10 mouse cellular contexts compared by ENCODE assay signal in genomic region chr11:71737106-71737505, GRCm38 (mm10). TPM values are rescaled to one million over a fixed set of nuclear protein-coding genes. Genes with fewer than 3 reads are reported as not detected.
DNase-seq lines count a peak whose midpoint lies in the region; ATAC-seq and TF ChIP-seq lines count a peak whose summit lies in the region.
"Had no signal": no experiment of that assay in that cellular context is flagged by ENCODE, and none has a peak within 500 bp of the region (broad histone marks: within the 10 kb centered on the region; RNA-seq: fewer than 3 reads in every experiment).

No protein-coding gene starts in this region.

- H3K36me3 ChIP-seq in heart, adult 2 months (ENCODE audit: control insufficient read depth, insufficient read depth, low read length): no peaks in the 10 kb centered on the region
- H3K36me3 ChIP-seq: embryonic facial prominence, embryonic 13.5 days; midbrain, embryonic 12.5 days had no signal

- H3K9ac ChIP-seq in heart, adult 2 months (ENCODE audit: low read depth, low read length): no peak overlapping the region
- H3K9ac ChIP-seq: embryonic facial prominence, embryonic 13.5 days; midbrain, embryonic 12.5 days had no signal

- no peaks in the 10 kb centered on the region for H3K79me2 ChIP-seq in heart, adult 2 months (replicated peaks; ENCODE audit: control insufficient read depth, insufficient read depth, low read length)

- peak; percentile 64 for TF ChIP-seq CTCF in heart, adult 2 months (IDR thresholded peaks at IDR 0.05)
- peak; percentile 42; the same call in 1 of the 2 replicates for TF ChIP-seq CTCF in cortical plate, adult 2 months (IDR thresholded peaks at IDR 0.05; ENCODE audit: extremely low read depth, insufficient read depth, low read length)

- H3K27ac ChIP-seq in heart, adult 2 months: no peak overlapping the region
- H3K27ac ChIP-seq in cortical plate, adult 2 months (ENCODE audit: insufficient read depth, low read length): no peak overlapping the region
- H3K27ac ChIP-seq: embryonic facial prominence, embryonic 13.5 days; midbrain, embryonic 12.5 days had no signal

- no peaks in the 10 kb centered on the region; the same call in 1 of the 2 replicates for H3K27me3 ChIP-seq in heart, adult 2 months (ENCODE audit: control insufficient read depth, insufficient read depth, low read length)

- 33% methylated on average over 5 of the region's 5 CpGs for WGBS in heart, adult 2 months

- intact Hi-C loops in heart, adult 2 months (cut with DNase I): no loop called here

- TF ChIP-seq POLR2A in heart, adult 2 months (IDR thresholded peaks at IDR 0.05; ENCODE audit: insufficient read depth, low read depth, low read length): no peak
- no peak for TF ChIP-seq POLR2A in cortical plate, adult 2 months (IDR thresholded peaks at IDR 0.05; ENCODE audit: extremely low read depth, insufficient read depth, low read length)

- no peaks in the 10 kb centered on the region for H3K4me1 ChIP-seq in heart, adult 2 months (ENCODE audit: control insufficient read depth, insufficient read depth, low read length)
- H3K4me1 ChIP-seq in cortical plate, adult 2 months (ENCODE audit: control insufficient read depth, insufficient read depth, low read length): no peaks in the 10 kb centered on the region

- ATAC-seq in monocyte, adult 5-6 weeks (replicated peaks; ENCODE audit: insufficient number of reproducible peaks, low FRiP score, low TSS enrichment, poor library complexity, severe bottlenecking): no peak

- no peak for TF ChIP-seq EP300 in heart, adult 2 months (IDR thresholded peaks at IDR 0.05; ENCODE audit: insufficient read depth, low read depth, low read length)

- no peak overlapping the region for H3K4me3 ChIP-seq in heart, adult 2 months
- H3K4me3 ChIP-seq in cortical plate, adult 2 months (ENCODE audit: insufficient read depth, low read length): no peak overlapping the region
- H3K4me3 ChIP-seq: embryonic facial prominence, embryonic 13.5 days; midbrain, embryonic 12.5 days had no signal

- no peak for DNase-seq in heart, adult 2 months
- DNase-seq in heart, postnatal 4 days: no peak
- peak; percentile 59 for DNase-seq in 3134 (ENCODE audit: extremely low read depth, insufficient read length, low spot score)
- DNase-seq in lung, postnatal 10 days: peak; percentile 34
- no peak for DNase-seq in heart, adult 11 months
- DNase-seq in adrenal gland, adult 18-20 months (ENCODE audit: low spot score in 2 of 2): no peak

RNA-seq across cellular contexts. Expression of gene Wscd1, which starts 12.6 kb away (rescaled TPM):
- 10 to 100 TPM in 1 of 2 experiments, 1 to 10 TPM in 1; 7.3 to 10.2 TPM for total RNA-seq in heart, adult 2 months (2021)
- polyA plus RNA-seq in heart, adult 2 months (2012; rRNA removed): 6.8 and 9.1 TPM in 2 replicates
- total RNA-seq in heart, postnatal 4 days (2021): 1 to 10 TPM; 9.6 TPM
- 66.6 TPM in 2 replicates for polyA plus RNA-seq in cortical plate, adult 2 months (2012; rRNA removed)
- total RNA-seq in monocyte, adult 5-6 weeks (2017): not detected in 3 replicates
- total RNA-seq in adrenal gland, adult 18-20 months (2021): 1 to 10 TPM; 2.9 to 4.3 TPM

Comparison
In these comparisons a context has a peak if more than half of its experiments do, and no peak if none do; other contexts are left out.
1. DNase-seq: peak in 3134 (single experiment) and lung, postnatal 10 days (single experiment); none in heart, adult 2 months (0 of 2), heart, postnatal 4 days (single experiment), heart, adult 11 months (single experiment) and adrenal gland, adult 18-20 months (0 of 2).